Mouse (Mus musculus): ENCODE data around the gene Sfmbt1. TPM values are rescaled to one million over a fixed set of nuclear protein-coding genes. Genes with fewer than 3 reads are reported as not detected.

Sfmbt1 gene
- total RNA-seq, 2 experiments from 2014 or later: 26.7 TPM

- intact Hi-C loops (cut with DNase I): no loop called here
- DNase-seq (ENCODE audit: extremely low spot score in 1 of 2, low spot score in 2 of 2): no peak
Measured at GRCm38 (mm10) chr14:30792871-30793270, 78.2 kb downstream of the Sfmbt1 start.

DNA sequence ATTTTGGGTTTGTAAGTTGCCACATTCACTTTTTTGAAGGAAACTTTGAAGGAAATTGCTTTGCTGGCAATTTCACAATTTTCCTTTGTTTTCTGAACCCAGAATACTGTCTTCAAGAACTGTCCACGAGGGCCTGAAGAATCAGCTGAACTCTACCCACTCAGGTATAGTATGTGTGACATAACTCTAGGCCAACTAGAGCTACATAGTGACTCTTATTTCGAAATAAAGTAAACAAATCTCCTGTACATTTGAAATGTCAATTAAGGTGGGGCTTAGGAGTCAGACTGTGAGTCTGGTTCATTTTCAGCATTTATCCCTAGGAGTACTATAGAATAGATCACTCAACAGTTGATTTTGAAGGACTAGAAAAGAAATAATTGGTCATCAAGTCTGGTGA lies 87.1 kb downstream of the Sfmbt1 start:
- intact Hi-C loops (cut with DNase I): no loop called here
- DNase-seq (ENCODE audit: extremely low spot score in 1 of 2, low spot score in 2 of 2): no peak

DNA sequence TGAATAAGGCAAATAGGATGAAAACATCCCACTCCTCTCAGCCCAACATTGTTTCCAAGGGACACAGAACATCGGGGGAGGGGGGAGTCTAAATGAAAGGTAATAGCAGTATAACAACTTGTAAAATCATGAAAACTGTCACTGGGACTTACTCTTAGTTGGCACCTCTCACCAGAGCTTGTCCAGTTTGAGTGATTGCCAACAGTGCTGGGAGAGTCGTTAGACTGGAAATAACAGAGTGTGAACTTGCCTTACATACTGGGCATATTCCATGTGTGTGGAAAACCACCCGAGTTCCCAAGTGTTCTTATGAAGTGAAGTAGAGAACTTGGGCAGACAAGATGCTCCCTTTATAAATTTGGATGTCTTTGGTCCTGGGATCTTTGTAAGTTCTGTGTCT lies 106.5 kb downstream of the Sfmbt1 start:
- no peak for DNase-seq (ENCODE audit: extremely low spot score in 1 of 2, low spot score in 2 of 2)
- intact Hi-C loops (cut with DNase I): no loop called here

DNA sequence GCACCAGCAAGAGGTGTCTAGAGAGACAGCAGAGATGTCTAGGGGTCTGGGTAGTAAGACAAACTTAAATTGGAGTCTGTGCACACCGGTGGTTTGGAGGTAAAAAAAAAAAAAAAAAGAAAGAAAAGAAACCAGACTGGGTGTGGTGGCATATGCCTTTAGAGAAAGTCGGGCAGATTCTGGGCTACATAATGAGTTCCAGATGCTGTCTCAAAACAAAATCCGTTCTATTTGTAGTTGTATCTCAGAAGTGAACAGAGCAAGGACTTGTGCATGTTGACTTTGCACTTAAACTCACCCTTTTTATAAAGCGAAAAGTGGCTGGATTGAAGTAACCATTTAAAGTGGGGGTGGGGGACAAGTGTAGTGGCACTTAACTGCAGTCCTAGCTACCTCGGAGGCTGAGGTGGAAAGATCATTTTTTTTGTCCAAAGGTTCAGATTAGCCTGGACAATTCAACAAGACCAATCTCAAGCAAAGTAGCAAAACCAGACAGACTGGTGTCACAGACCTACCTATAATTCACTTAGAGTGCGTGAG lies 109.9 kb downstream of the Sfmbt1 start:
- intact Hi-C loops (cut with DNase I): no loop called here
- no peak for DNase-seq (ENCODE audit: extremely low spot score in 1 of 2, low spot score in 2 of 2)

DNA sequence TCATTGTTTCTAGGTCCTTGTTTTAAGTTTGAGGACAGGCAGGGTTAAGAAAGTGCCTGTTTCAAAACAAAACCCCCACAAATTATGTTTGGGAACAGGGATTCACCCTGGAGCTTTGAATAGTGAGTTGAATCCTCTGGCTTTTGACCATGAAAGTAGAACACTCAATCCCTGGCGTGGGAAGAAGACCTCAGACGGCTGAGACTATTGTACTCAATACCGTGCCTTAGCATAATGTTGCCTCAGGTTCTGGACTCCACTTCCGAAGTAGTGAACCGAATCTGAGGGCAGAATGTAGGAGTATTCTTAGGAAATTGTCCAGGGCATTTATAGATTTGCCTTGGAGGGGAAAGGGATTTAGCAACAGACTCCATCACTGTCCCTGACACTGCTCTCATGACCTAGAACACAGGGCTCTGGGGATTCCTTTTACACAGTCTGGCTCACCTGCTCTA lies 110.4 kb downstream of the Sfmbt1 start:
- no peak for DNase-seq (ENCODE audit: extremely low spot score in 1 of 2, low spot score in 2 of 2)
- intact Hi-C loops (cut with DNase I): no loop called here

DNA sequence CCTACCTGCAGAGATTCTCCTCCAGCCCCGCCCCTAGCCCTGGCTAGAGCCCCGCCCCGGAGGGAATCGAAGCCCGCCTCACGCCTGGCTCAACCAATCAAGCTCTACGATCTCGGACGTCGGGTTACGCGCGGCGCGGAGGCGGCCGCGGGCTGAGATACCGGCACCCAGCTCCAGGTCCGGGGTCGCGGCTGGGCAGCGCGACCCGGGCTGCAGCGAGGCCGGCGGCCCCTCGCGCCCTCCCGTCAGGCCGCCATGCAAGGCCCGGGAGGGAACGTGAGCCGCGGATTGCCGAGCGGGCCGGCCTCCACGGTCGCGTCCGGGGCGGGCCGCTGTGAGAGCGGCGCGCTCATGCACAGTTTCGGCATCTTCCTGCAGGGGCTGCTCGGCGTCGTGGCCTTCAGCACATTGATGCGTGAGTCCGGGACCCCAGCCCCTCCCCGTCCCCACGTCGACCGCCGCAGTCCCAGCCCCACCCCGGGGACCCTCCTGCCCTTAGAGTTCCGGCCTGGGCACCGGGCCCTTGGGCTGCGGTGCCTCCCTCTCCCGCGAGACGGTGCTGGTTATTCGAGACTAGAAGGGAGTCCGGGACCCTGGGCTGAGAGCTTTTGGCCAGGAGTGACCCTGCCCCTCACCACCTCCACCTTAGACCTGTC lies 111.0 kb downstream of the Sfmbt1 start, which contains the start of gene Tmem110:
TSS of gene Tmem110 (plus strand) at position 115 of the 656 bp plus-strand sequence.
- intact Hi-C loops (cut with DNase I): no loop called here
- peak; percentile 75 to 90 for DNase-seq (ENCODE audit: extremely low spot score in 1 of 2, low spot score in 2 of 2)

DNA sequence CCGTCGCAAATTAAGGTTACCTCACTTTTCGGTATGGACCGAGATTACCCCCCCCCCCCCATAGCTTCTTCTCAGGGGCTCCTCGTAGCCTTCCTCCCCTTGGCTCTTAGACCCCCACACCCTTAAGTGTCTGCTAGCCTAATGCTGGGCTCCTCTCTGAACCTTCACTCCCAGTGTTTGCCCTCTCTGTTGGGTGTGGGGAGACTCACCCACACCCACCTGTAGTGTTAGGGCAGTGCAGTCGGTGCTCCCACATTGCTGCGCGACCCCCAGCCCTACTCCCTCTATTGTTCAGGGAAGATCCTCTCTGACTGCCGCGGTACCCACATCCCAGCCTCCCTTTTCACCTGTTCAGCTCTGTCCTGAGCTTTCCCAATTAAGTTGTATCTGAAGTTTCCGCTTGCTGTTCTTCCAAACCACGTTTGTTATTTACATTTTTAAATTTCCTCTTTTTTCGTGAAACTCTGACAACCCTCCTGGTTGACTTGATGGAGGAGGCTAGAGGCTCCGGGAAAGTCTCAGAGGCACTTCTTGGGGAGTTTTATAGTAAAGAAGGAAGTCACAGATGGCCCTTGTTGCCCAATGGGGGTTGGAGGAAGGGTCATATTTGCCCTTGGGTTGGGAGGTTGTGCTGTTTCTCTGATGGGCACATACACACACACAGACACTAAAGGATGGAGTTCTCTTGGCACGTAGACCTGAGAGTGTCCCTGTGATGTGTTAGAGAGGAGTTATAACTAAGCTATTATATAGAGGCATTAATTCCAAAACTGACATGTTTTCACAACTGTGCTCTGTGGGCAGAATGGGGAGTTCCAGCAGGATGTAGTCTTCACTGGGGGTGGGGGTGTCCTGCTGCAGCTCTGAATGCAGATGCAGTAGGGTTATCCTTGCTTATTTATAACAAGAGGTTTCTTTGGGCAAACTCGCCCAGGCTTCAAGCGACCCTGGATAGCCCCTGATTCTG lies 111.8 kb downstream of the Sfmbt1 start:
- intact Hi-C loops (cut with DNase I): no loop called here
- no peak for DNase-seq (ENCODE audit: extremely low spot score in 1 of 2, low spot score in 2 of 2)

- DNase-seq (ENCODE audit: extremely low spot score in 1 of 2, low spot score in 2 of 2): no peak
- intact Hi-C loops (cut with DNase I): no loop called here
Measured at GRCm38 (mm10) chr14:30827480-30827879, 112.8 kb downstream of the Sfmbt1 start.

- DNase-seq (ENCODE audit: extremely low spot score in 1 of 2, low spot score in 2 of 2): no peak
- intact Hi-C loops (cut with DNase I): no loop called here
Measured at GRCm38 (mm10) chr14:30828077-30828476, 113.4 kb downstream of the Sfmbt1 start.

DNA sequence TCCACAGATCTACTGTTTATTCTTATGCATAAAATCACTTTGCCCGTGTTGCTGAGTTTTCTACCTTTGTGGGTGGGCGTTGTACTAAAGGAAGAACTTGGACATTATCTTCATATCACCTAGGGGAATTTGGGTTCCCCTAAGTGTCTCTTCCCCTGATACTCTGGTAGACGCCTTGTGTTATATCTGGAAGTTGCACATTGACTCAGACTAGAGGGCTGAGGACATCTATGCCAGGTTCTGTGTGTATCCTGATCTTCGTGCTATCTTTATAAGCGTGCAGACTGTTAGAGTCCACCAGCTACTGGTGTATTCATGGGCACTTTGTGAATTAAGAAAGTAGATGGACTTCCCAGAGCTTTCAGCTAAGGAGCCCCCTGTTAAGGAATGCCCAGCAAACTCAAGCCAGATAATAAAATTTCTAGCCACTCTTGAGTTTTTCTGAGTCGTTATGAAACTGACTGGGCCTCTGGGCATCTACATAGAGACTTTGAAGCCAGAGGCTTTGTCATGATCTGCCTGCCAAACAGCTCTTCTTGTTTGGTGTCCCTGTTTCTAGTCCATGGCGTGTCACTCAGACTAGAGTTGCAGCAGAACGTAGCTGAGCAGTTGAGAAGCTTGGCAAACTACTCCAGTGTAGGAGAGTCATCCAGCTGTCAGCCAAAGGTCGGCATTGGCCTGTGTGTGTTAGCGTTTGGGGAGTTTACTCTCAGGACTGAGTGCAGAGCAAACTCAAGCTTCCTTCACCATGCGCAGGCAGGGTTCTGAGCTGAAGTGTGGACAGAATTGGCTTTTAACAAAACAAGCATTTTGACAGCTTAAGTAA lies 114.2 kb downstream of the Sfmbt1 start:
- intact Hi-C loops (cut with DNase I): no loop called here
- DNase-seq (ENCODE audit: extremely low spot score in 1 of 2, low spot score in 2 of 2): no peak

DNA sequence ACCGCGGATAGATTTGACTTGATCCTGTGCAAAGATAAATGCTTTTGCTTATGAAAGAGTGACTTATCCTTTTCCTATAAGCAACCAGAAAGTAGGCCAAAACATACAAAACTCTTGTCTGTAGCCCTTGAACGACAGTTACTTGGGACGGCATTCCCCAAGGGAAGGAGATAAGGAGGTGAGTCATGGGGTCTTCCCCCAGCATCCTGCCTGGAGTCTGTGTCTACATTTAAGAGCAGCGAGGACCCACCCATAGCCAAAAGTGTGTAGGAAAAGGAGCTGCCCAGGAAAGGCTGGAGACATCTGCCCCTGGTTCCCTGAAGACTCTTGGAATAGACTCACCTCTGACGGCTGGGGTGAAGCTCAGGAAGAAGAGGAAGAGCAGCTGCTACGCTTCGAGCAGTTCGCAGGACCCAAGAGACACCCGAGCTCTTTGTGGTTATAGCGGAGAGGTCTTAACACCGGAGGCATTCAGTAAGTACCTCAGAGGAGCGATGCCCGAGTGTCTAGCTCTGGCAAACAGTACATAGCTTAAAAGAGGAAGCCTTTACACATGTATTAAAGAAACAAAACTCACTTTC lies 122.9 kb downstream of the Sfmbt1 start:
- intact Hi-C loops (cut with DNase I): no loop called here
- DNase-seq (ENCODE audit: extremely low spot score in 1 of 2, low spot score in 2 of 2): peak in 1 of 2 experiments; percentile 4

- no peak for DNase-seq (ENCODE audit: extremely low spot score in 1 of 2, low spot score in 2 of 2)
- intact Hi-C loops (cut with DNase I): no loop called here
Measured at GRCm38 (mm10) chr14:30843701-30844100, 129.1 kb downstream of the Sfmbt1 start.

- no peak for DNase-seq (ENCODE audit: extremely low spot score in 1 of 2, low spot score in 2 of 2)
- intact Hi-C loops (cut with DNase I): no loop called here
Measured at GRCm38 (mm10) chr14:30850504-30850903, 135.9 kb downstream of the Sfmbt1 start.

DNA sequence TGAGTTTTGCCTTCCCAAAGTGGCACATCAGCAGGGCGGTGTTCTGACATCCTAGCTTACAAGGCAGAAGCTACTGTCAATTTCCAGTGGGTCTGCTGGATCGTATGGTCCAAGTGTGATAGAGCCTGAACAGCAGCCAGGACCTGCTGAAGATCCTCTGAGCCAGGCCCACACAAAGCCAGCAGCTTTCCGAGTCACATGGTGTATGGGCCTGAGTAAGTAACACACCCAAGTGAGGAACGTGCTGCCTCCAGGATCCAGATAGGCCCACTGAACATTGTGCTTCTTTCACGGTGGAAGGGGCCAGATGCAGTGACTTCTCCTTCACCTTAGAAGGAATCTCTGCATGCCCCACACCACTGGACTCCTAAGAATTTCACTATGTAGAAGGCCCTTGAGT lies 137.7 kb downstream of the Sfmbt1 start:
- no peak for DNase-seq (ENCODE audit: extremely low spot score in 1 of 2, low spot score in 2 of 2)
- intact Hi-C loops (cut with DNase I): no loop called here

- no peak for DNase-seq (ENCODE audit: extremely low spot score in 1 of 2, low spot score in 2 of 2)
- intact Hi-C loops (cut with DNase I): no loop called here
Measured at GRCm38 (mm10) chr14:30855316-30855715, 140.7 kb downstream of the Sfmbt1 start.

DNA sequence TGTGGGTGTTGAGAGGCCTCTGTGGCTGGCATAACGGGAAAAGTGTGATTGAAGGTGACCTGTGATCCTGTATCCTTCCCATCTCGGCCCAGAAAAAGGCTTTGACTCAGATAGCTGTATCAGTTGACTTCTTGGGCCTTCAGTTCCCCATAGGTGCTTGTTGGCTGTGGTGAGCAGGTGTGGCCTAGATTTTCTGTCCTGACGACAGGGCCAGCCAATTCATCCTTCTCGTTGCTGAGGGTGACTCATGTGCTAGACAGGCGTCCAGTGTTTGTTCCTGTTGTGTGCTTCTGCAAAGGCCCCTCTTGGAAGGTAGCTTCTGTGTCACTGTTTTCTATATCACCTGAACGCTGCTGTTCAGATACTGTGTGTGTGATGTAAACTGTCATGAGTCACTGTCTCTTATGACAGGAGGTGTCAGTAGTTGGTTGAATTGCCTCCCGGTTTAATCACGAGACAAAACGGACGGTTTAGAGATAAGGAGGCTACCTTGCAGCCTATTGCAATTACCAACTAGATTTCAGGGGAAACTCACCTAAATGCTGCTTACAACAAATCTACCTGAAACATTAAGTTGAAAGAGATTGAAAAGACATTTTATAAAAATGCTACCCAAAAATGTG lies 142.3 kb downstream of the Sfmbt1 start:
- no peak for DNase-seq (ENCODE audit: extremely low spot score in 1 of 2, low spot score in 2 of 2)
- intact Hi-C loops (cut with DNase I): no loop called here

DNA sequence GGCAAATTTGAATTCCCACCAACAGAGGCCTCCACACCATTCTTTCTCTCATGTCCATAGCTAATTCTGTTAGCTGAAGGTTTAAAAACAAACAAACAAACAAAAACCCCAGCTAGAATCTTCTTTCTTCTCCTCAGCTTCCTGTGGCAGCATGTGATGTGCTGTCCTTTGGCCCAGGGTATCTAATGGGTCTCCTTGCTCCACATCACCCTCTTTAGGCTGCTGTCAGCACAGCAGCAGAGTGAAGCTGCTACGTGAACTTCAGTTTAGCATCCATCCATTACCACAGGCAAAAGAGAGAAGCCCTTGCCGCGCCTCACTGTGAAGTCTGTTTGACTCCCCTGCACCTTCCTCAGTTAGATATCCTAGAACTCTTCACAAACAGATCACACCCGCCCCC lies 143.3 kb downstream of the Sfmbt1 start:
- DNase-seq (ENCODE audit: extremely low spot score in 1 of 2, low spot score in 2 of 2): no peak
- intact Hi-C loops (cut with DNase I): no loop called here

Data from left cerebral cortex, postnatal 10 days (tissue).